Mouse (Mus musculus): ENCODE measurements around the gene Arhgap15.

DNA sequence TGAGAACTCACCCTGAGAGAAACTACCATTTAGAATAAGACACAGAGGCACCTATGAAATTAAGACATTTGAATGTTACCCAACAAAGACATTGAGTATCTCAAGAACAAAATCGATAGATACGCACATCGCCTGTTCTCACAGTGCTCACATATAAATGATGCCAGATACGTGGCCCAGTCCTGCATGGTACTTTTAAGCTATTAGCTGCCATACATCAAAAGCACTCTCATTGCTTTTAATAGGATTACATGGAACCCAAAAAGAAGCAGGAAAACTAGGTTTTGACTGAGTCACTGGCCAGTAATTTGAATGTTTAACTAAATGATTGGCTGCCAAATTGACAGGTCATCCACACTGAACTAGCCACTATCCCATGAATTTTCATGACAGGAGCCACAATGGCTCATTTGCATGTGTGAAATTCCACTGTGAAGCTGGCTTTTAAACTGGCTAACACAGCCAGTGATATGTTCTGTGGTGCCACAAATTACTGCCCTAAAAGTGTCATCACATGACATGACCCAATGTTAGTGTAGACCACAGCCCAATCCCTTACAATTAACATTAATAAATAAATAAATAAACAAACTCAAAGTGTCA is 649.2 kb downstream of the Arhgap15 start:
- TF ChIP-seq CTCF (IDR thresholded peaks at IDR 0.05; ENCODE audit: extremely low read depth, insufficient read length, insufficient replicate concordance, low read depth, low read length) (no peak), POLR2A (IDR thresholded peaks at IDR 0.05; ENCODE audit: low read depth, low read length) (no peak)

Data from small intestine, adult 2 months (tissue).